Mouse (Mus musculus): ENCODE measurements around the gene Krt8.
"Not testable (repeated sequence)": the region's sequence is repeated elsewhere in the genome, so short reads cannot be mapped to it uniquely, and the experiment has no call there.

Krt8 gene

DNA sequence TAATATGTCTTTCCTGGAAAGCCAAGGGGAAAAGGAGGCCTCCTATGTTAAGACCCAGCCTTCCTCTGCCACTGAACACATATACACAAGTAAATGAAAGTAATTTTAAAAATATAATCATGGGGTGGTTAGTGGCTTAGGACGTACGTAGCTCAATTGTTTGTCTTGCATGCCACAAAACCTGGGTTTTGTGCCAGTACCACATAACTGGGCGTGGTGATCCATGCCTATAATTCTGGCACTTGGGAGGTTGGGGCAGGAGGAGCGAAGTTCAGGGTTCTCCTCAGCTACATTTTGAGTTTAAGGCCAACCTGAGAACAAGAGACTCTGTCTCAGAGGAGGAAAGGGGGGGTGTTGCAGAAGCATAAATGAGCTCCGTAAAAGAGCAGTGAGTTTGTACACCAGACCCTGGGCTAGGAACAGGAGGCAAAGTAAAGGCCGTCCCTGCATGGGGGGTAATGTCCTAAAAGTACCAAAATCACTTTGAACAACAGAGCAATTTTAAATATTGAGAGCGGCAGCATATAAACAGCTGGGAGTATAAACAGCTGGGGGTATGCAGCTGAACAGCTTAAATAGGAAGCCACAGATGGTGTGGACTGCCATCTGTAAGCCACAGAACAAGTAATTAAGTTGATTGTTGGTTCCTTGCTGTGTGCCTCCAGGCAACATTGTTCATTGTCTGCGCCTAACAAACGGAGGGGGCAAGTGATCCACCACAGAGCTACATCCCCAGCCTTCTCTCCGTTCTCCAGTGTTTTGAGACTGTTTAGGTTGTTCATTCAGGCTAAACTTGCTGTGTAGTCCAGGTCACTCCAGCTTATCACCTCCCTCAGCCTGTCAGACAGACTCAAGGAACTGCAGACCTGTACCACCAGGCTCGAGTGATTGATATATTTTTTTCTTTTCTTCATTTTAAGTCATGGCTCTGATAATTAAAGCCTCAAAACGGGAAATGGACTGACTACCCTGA, 3.1 kb upstream of the Krt8 start:
- DNase-seq (ENCODE audit: low read depth, low spot score), result no peak

DNA sequence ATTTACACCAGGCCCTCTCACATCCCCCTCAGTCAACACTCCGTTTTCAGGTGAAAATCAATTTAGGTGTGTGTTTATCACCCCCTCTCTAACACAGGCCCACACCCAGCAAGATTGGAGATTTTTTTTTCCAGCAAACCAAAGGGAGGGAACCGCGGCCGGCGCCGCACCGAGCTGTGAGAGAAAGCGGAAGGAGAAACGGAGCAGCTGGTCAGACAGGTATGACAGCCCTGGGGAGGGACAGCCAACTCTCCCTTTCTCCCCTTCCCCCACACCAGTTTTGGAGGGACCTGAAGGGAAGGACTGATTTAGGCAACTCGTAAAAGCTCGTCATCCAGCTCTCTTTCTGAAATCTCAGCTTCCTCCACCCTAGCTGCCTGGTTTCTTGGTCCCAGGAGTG, 2.0 kb upstream of the Krt8 start:
- no peak for DNase-seq (ENCODE audit: low read depth, low spot score)

DNA sequence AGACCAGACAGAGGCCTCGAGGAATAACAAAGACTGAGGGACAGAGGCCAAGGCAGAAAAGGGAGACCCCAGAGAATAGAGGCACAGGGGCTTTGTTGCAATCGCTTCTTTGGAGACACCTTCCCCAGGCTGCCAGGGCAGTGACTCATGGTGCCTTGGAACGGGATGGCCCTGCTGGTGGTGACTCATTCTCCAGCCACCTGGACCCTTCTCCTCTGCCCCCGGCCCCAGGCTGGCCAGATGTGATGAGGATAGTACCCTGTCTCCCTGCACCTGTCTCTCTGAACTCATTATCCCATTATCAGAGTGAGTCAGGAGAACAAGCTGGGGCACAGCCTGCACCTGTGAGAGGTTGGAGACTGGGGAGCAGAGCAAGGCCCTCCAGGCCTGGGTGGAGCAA, 1.0 kb upstream of the Krt8 start:
- no peak for DNase-seq (ENCODE audit: low read depth, low spot score)

DNA sequence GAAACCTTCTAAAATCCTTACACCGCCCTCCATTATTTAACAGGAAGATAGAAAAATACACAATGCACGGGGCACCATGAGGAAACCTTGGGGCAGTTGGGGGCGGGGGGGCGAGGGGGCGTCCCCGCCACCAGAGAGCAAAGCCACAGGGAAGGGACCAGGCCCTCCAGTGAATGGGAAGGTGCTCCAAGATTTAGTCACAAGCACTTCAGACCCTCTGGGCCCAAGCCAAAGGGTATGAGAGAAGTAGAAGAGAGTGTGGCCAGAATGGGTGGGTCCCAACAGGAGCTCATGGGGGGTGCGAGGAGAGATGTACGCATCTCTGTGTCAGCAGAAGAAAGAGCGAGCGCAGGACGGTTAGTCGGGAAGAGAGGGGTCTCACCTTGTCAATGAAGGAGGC, 766 bp downstream of the Krt8 start:
- no peak for DNase-seq (ENCODE audit: low read depth, low spot score)

DNA sequence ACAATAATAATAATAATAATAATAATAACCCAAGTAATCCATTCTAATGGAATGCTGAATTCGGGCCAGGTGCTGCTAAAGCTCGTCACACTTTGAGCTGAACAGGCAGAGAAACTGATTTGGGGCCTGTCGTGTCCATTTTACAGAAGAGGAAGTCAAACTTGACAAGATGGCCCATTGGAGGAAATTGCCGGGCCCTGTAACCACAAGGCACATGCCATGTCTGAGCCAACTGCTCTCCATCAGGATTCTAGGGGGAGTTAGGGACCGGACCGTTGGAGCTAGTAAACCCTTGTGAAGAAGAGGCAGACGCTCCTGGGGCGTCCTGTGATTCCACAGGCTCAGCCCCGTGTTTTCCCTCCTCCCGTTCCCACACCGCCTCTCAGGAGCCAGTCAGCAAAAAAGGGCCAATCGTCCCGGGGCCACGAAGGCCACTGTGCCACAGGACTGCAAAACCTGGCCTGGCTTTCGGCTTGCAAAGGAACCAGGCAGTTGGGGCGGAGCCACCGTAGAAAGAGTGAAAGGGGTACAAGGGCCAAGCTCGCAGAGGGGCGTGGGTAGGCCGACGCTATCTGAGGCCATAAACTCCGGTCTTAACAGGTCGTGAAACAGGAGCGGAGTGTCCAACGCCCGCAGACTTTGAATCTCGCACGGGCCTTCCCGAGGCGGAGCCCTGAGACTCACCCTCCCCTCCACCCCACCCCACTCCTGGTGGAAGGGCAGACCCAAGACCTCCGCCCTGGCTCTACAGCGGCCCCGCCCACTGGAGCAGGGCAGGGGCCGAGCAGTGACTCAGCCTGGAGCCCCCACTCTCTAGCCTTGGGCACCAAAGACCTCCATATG, 1.4 kb downstream of the Krt8 start:
- no peak for DNase-seq (ENCODE audit: low read depth, low spot score)

DNA sequence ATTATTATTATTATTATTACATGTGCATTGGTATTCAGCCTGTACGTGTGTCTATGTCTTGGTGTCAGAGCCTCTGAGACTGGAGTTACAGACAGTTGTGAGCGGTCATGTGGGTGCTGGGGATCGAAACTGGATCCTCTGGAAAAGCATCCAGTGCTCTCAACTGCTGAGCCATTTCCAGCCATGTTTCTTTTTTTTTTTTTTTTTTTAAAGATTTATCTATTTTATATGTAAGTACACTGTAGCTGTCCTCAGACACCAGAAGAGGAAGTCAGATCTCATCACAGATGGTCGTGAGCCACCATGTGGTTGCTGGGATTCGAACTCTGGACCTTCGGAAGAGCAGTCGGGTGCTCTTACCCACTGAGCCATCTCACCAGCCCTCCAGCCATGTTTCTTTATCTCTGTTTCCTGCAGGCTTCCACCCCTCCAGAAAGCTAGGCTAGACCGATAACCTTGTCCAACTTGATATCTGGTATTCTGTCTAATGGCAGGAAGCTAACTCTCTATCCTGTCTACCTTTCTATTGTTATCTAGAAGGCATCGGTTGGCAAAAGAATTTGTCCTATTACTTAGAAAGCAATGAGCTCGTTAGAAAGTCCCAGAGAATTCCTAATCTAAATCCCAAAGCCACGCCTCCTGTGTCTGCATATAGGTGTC, 4.5 kb downstream of the Krt8 start:
- DNase-seq (ENCODE audit: low read depth, low spot score), result no peak

DNA sequence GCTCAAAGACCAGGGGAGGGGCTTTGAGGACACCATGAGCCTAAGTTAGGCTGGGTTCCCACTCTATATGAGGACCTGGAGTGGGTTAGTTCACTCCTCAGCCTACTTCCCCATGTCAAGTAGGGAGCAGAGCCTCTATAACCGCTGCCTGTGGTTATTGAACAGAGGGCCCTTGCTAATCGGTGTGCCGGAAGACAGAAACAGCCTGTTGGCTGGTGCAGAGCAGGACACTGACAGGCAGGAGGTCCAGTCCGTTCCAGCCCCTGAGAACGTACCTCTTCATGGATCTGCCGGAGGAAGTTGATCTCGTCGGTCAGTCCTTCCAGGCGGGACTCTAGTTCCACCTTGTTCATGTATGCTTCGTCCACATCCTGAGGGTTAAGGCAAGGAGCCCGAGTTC, 5.1 kb downstream of the Krt8 start:
- no peak for DNase-seq (ENCODE audit: low read depth, low spot score)

DNA sequence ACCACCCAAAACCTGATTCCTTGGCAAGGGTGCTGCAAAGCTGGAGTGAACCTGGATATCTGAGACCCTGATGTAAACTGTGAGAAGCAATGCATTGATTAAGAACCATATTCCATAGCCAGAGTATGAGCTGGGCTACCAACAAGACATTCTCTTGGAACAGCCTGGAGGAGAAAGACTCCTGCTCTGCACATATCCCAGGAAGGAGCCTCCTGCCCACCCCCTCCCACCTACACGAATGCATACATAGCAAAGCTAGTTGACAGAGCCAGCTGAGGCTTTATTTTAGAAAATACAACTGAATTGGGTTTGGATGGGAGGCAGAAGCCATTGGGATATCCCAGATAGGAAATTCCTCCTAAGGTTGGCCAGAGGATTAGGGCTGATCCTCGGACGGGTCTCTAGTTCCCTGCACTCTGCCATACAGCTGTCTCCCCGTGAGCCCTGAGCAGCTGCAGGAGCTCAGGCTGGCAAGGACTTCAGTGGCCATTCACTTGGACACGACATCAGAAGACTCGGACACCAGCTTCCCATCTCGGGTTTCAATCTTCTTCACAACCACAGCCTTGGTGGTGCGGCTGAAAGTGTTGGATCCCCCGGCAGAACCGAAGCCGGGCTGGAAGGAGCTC, 7.7 kb downstream of the Krt8 start:
- not testable (repeated sequence) for DNase-seq (ENCODE audit: low read depth, low spot score)

DNA sequence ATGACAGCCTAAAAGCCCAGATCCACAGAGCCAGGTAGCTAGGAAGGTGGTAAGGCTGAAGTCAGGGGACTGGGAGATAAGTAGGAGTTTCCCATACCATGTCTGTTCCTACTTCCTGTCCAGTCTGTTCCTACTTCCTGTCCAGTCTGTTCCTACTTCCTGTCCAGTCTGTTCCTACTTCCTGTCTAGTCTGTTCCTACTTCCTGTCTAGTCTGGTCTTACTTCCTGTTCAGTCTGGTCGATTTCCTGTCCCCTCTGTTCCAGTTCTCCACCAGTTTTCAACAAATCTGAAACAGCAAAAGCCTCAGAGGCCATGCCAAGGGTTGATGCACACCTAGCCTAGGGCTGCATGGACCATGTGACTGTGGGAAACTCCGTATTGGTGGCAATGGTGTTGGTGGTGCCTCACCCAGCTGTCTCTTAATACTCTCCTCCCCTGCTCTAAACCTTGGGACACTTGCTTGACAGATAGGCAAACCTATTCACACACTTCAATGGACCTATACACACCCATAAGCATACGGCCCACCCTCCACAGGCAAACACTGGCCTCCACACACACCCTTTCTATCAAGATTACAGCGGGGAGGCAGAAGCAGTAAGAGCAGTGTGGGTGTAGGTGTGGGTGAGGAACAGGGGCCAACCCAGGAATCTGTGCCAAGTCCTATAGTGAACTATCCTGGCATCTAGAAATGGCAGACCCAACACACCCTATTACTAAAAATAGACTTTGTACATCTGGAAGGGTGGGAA, 8.6 kb downstream of the Krt8 start:
- no peak for DNase-seq (ENCODE audit: low read depth, low spot score)

DNA sequence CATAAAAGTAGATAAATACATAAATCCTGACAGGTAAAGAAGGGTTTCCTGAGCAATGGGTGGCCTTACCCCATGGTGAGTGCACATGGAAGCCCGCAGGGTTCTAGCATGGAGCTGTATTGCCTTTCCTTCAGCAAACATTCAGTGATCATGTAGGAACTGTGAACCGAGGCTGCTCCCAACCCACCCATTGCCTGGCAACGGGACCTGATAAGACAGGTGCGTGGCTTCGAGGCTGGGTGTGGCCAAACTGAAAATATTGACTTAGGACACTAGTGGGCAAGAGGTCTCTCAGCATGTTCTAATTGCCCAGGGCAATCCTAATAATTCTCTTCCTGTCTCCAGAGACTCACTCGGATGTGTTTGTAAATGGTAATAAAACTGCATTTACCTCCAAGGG, 9.9 kb downstream of the Krt8 start:
- DNase-seq (ENCODE audit: low read depth, low spot score), result no peak

DNA sequence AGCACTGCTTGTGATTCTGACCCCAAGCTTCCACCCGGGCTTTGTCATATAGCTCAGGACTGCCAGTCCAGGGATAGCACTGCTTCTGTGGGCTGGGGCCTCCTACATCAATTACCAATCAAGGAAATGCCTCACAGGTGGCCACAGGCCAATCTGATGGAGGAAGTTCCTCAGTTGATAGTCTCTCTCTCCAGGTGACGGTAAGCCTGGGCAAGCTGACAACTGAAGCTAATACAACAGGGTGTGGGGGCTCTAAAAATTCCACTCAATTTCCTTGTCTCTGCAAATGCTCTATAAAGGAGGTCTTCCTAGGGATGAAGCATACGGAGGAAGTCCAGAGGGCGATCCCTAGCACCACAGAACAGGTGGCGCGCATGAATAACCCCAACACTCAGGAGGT, 13.3 kb downstream of the Krt8 start:
- no peak for DNase-seq (ENCODE audit: low read depth, low spot score)

DNA sequence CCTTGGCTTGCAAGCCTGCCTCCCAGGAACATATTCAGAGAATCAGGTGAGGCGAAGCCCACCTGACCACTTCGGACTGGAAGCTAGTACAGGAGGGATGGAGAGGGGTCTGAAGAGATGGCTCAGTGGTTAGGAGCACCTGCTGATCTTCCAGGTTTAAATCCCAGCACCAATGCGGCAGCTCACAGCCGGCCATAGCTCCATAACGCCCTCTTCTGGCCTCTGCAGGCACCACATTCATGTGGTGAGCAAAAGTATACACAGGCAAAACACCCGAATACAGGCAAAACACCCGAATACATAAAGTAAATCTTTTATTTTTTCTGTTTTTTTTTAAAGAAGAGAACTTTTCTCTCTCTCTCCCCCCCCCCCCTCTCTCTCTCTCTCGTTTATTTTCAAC, 15.6 kb downstream of the Krt8 start:
- DNase-seq (ENCODE audit: low read depth, low spot score), result no peak

DNA sequence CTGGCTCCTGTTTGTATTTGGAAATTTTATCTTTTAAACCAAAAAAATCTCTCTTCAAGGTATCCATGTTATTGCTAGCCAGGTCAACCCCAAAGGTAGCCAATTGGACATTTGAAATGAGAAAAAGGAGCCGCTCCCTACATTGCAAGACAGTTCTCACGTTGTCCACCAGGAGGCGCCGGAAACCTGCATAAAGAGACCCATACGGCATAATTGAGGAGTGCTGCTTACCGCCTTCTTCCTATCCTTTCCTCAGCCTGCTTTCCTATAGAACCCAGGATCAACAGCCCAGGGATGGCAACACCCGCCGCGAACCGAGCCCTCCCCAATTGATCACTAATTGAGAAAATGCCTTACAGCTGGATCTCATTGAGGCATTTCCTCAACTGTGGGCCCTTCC, 16.2 kb downstream of the Krt8 start:
- peak; percentile 64 for DNase-seq (ENCODE audit: low read depth, low spot score)

DNA sequence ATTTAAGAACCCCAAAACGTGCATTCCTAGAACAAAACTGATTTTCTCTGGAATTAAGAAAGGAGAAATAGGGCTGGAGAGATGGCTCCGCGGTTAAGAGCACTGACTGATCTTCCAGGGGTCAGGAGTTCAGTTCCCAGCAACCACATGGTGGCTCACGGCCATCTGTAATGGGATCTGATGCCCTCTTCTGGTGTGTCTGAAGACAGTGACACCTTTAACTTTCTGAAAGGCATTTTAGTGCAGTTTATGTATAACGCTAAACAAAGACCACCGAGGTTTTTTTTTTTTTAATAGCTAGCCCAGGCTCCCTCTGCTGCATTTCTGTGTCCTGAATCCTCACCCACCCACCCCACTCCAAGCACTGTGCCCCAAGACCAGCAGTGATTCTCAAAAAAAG, 19.5 kb downstream of the Krt8 start:
- no peak for DNase-seq (ENCODE audit: low read depth, low spot score)

DNA sequence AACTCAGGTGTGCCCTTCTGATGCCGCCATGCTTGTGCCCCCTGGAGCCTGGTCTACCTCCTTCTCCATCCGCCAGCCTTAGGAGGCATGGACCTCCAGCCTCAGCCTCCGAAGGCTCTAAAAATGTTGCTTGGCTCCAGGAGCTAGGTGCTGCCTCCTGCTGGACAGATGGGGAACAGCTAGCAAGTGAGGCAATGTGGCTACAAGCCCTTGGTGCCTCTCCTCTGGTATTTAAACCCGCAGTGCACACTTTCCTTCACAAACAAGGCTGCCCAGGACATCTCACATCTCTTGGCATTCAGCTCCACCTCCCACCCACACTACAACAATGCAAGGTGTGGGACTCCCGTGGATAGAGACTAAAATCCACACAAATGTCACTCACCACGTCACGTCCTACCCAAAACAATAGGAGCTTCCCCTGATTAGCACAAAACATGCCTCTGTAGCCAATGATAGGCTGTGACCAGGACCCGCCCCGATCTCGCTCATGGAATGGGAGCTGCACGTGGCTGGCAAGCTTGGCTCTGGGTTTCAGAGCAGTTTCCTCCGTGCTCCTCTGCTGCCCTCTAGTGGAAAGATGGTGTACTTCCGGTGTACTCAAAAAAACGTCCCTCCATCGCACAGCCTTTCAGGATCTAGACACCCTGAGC, 20.2 kb downstream of the Krt8 start:
- peak; percentile 84 for DNase-seq (ENCODE audit: low read depth, low spot score)

DNA sequence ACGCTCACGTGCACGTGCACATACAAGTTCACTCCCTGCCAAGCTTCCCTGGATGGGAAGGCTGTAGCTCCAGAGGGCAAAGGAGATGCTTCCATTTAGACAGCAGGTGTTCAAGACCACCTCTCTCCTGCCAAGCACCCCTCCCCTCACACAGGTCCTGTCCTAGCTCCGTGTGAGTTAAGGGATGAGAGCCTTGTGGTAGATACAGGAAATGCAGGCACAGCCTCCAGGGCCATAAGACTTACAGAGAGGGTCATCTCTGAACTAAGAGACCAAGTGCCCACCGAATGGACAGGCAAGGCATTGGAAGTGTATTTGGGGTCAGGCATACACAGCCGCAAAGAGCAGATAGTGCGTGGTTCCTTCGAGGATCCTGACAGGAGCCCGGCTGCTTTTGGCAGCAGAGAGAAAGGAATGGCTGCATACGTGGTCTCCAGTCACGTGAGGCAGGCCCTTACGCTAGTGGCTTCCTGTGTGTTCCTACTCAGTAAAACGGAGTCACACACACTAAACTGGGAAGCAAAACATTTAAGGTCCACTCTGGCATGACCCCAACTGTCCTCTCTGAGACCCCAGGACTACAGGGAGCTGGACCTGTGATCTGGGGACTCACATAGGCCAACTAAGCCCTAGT, 20.9 kb downstream of the Krt8 start:
- DNase-seq (ENCODE audit: low read depth, low spot score), result no peak

DNA sequence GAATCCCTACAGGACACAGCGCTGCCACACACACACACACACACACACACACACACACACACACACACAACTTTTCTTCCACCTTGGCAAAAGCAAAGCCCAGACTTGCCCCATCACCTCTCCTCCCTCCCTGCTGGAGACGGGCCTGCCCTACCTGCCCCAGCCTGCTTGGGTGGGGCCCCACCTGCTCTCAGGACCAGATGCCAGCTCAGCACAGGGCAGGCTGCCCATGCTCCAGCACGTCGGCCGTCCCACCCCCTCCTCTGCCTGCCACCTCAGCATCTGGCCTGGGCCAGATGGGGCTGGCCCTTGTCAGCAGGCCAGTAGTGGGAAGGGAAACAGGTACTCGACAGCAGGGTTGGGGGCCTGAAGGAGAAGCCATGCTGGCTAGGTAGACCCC, 23.4 kb downstream of the Krt8 start:
- no peak for DNase-seq (ENCODE audit: low read depth, low spot score)

DNA sequence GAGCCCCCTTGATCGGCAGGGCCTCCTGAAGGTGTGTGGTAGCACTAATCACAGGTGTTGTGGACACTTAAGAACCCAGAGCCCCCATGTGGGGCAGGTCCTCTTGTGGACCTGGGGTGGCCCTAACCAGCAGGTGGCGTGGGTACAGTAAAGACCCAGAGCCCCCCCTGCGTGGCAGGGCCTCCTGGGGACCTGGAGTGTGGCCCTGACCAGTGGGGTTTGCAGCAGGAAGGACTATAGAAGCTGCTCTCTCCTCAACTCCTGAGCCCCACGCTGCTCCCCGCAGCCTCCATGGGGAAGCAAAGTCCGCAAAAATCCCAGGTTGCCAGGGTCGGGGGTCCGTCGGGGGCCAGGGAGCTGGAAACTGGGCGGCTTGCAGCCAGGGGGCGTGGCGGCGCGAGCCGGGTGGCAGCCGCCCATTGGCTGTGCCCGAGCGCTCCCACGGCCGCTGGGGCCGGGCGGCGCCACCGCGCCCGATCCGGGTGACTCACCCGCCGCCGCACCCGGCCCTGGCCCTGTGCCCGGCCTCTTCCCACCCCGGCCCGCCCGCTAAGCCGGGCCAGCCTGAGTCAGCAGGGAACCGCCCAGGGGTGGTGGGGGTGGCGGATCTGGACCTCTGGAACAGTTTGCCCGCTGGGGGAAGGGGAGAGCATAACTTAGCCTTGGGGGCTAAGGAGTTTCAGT, 27.1 kb downstream of the Krt8 start:
- DNase-seq (ENCODE audit: low read depth, low spot score), result peak; percentile 83

DNA sequence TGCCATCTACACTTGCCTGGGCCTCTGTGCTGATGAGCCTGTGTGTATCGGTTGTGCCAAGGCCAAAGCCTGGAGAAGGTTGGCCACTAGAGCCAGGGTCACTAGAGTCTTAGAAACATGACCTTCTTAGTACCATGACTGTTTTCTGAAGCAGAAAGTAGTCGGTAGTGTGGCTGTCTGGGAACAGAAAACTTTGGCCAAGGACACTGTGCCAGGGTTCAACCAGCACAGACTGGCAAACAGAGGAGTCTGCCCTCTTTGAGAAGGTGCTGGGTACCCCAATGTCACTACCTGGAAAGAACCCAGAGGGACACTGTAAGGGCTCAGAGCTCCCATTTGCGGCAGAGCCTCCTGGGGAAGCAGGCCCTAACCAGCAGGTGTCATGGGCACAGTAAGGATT, 27.6 kb downstream of the Krt8 start:
- peak; percentile 24 for DNase-seq (ENCODE audit: low read depth, low spot score)
